Mouse (Mus musculus): ENCODE data around the gene Zfp653. TPM values are rescaled to one million over a fixed set of nuclear protein-coding genes. Genes with fewer than 3 reads are reported as not detected.

The Zfp653 gene
- total RNA-seq, 2 experiments from 2014 or later = 20.0 to 24.8 TPM

DNA sequence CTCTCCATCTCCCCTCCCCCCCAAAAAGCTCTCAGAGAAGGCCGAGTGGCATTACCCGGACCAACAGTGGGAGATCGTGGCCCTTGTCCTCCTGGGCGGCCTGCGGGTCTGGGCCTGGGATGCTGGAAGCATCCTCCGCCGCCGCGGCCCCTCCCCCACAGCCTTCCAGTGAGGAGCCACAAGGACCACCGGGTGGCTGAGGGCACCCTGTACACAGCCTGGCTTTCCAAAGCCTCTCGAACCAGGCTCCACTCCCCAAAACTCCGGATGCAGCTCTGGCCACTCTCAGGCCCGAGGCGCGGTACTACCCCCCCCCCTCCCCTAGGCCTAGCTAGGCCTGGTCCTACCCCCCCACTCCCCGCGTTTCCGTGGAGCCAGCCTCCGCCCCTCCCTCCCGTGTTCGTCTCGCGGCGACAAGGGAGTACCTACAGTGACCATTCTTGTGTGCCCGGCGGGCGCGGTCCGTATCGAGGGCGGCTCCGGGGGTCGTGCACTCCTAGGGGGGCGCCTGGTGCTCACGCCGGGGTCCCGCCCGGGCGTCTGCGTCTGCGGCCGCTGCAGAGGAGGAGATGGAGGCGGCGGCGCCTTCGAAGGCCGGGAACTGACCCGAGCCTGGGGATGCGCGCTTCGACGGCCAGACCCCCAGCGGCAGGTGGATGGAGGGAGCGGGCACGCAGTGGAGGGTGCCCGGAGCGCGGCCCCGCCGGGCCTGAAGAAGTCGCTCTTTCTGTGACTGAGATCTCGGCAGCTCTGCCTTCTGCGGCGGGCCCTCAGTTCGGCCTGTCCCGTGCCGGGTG, 19.8 kb downstream of the Zfp653 start:
- intact Hi-C loops (cut with DNase I) = loop anchor here (2.0 kb wide), 1 partner anchor 47 kb away; no protein-coding TSS in a partner anchor
- peak; percentile 49 to 58 for DNase-seq (ENCODE audit: extremely low spot score in 1 of 2, low spot score in 2 of 2)
- peak overlapping the region; percentile 94 for H3K27ac ChIP-seq
- TF ChIP-seq CTCF (IDR thresholded peaks at IDR 0.05) = no peak
- H3K4me3 ChIP-seq = peak overlapping the region; percentile 97

DNA sequence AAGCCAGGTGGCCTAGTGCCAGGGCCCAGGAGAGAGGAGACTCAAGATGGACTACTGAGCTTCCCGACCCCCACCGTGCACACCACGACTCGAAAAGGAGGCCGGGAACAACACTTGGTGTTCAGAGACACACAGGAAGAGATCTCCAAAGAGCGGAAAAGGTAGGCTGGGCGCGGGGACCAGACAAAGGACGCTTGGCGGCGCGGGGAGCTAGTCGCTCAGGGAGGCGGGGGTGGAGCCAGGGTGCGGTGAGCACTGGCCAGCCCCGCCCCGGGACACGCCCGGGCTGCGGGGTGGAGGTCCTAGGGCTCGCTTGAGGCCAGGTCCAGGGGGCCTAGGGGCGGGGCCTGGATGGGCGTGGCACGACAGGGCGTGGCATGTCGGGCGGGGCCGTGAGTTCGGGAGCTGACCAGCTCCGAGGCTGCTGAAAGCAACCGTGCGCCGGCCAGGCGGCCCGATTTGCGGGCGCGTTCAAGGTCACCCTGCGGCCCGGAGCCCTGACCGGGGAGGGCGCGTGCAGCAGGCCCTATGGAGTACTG, 20.8 kb downstream of the Zfp653 start:
- Histone ChIP-seq H3K27ac (peak overlapping the region; percentile 94), H3K4me3 (peak overlapping the region; percentile 97)
- DNase-seq (ENCODE audit: extremely low spot score in 1 of 2, low spot score in 2 of 2) = peak; percentile 62 to 79
- intact Hi-C loops (cut with DNase I) = loop anchor here (2.0 kb wide), 1 partner anchor 46 kb away; no protein-coding TSS in a partner anchor
- TF ChIP-seq CTCF (IDR thresholded peaks at IDR 0.05) = no peak

DNA sequence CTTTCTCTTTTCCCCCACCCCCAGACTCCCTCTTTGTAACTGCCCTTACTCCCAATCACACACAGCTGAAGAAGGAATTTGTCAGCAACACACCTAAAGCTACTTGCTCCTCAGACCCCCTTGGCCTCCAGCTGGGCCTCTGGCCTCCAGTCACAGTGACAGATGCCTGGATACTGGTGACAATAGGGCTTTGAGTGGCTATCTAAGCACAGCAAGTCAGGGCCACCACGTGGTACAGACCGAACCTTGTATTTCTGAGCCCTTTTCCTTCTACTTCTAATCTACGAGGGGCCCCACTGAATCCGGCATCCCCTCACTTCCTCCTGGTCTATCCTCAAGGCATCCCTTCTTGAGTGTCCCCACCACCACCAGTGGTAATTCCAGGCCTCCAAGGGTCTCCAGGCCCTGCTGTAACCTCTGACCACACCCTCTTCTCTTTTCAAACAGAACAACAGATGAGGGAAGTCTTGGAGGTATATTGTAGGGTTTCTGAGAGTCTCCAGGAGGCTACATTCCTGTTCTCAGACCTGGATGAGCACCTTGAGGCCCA, 21.4 kb downstream of the Zfp653 start:
- Histone ChIP-seq H3K4me3 (peak overlapping the region; percentile 97), H3K27ac (peak overlapping the region; percentile 94)
- DNase-seq (ENCODE audit: extremely low spot score in 1 of 2, low spot score in 2 of 2) = no peak
- intact Hi-C loops (cut with DNase I) = loop anchor here (2.0 kb wide), 1 partner anchor 45 kb away; no protein-coding TSS in a partner anchor
- no peak for TF ChIP-seq CTCF (IDR thresholded peaks at IDR 0.05)

DNA sequence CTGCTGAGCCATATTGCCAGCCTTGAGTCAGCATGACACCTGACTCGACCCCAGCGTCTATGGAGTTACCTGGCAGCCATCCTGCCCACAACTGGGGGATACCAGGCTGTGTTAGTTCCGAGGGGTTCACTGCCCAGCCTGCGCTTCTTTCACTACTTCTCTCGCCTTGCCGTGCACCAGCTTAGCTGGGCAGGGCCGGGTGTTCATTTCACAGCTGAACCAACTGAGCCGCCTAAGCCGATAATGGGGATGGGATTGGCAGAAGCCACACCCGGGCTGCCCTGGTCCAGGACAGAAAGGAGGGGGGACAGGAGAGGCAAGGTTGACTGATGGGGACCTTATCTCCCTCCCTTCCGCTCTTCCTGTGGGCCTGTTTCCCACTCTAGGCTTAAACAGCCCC, 21.9 kb downstream of the Zfp653 start:
- no peak for TF ChIP-seq CTCF (IDR thresholded peaks at IDR 0.05)
- intact Hi-C loops (cut with DNase I) = no loop called here

DNA sequence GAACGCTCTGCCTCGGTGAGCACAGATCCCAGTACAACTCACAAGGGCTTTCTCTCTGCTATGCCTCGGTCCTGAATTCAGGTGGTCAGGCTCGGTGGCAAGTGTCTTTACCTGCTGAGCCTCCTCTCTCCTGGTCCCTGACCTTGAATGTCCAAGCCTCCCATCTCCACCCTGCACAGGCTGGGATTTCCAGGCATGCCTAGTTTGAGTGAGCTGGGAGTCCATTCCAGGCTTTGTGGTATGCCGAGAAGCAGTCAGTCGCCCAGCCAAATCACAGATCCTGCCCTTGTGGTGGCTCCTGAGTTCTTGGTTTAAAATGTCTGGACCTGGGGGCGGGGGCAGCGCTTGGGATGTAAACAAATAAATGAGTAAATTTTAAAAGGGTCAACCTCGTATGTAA, 23.8 kb downstream of the Zfp653 start:
- no peak overlapping the region for H3K4me3 ChIP-seq
- intact Hi-C loops (cut with DNase I) = no loop called here
- no peak for DNase-seq (ENCODE audit: extremely low spot score in 1 of 2, low spot score in 2 of 2)
- H3K27ac ChIP-seq = no peak overlapping the region
- TF ChIP-seq CTCF (IDR thresholded peaks at IDR 0.05) = no peak

More for the DNA sequence above, 21.9 kb downstream of the Zfp653 start:
- H3K4me3 ChIP-seq = peak overlapping the region; percentile 97; the same call in 1 of the 2 replicates
- DNase-seq (ENCODE audit: extremely low spot score in 1 of 2, low spot score in 2 of 2) = no peak
- H3K27ac ChIP-seq = no peak overlapping the region

DNA sequence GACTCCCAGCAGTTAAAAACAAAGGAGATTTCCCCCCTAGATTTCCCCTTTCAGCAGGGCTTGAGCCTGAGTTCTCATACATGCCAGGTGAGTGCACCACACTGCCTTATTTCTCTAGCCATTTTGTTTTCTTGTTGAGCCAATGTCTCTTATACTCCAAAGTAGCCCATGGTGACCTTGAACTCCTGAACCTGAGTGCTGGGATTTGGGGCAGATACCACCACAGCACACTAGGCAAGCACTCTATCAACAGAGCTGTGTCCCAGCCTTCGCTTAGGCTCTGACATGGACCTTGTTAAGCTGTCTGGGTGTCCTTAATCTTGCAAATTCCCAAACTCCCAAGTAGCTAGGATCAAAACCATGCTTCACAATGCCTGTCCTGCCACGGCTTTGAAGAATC, 29.3 kb downstream of the Zfp653 start:
- Histone ChIP-seq H3K4me3 (no peak overlapping the region), H3K27ac (no peak overlapping the region)
- intact Hi-C loops (cut with DNase I) = no loop called here
- no peak for TF ChIP-seq CTCF (IDR thresholded peaks at IDR 0.05)
- no peak for DNase-seq (ENCODE audit: extremely low spot score in 1 of 2, low spot score in 2 of 2)

DNA sequence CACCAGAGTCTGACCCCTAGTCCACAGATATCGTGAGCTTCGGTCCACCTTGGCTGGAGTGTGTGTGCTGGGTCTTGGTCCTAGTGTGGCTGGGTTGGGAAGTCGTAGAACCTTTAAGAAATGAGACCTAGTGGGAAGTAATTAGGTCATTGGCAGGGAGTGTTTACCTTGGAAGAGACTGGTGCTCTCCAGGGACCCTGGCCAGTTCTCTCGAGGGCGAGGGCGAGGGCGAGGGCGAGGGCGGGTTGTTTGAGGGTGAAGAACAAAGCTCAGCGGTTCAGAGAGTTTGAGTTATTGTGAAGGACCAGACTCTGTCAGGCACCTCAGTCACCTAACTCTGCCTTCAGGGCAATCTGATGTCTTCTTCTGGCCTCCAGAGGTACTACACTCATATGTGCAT, 33.4 kb downstream of the Zfp653 start:
- Histone ChIP-seq H3K4me3 (no peak overlapping the region), H3K27ac (no peak overlapping the region)
- DNase-seq (ENCODE audit: extremely low spot score in 1 of 2, low spot score in 2 of 2) = no peak
- TF ChIP-seq CTCF (IDR thresholded peaks at IDR 0.05) = no peak; the same call in 1 of the 2 replicates
- intact Hi-C loops (cut with DNase I) = no loop called here

DNA sequence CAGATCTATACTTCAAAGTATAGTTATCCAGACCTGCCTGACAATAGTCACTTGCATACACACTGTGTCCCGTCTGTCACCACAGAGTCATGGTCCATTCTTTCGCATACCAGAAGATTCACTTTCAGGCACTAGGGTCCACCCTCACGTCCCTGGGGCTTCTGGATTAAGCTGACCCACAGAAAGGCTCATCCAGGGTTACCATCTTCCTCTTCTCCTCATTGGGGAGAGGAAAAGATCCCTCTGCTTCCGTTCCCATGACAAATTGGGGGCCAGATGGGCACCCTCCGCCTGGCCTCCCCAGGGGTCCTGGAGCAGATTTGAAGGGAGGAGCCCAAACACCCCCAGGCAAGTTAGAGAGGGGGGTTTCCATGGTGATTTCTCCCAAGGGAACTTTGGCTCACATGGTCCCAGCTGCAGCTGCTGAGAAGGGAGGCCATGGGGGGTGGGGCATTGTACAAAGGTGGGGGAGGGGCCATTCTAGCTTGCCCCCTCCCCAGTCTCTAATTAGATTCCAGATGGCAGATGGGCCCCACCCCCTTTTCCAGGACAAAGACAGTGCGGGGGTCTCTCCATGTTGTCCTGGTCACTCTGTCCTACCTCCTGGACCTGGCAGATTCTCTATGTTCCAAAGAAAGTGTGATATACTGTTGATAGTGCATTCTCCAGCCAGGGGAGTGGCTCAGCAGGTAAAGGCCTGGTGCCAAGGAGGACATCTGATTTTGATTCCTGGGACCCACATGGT, 35.7 kb downstream of the Zfp653 start:
- TF ChIP-seq CTCF (IDR thresholded peaks at IDR 0.05) = no peak
- Histone ChIP-seq H3K4me3 (no peak overlapping the region), H3K27ac (no peak overlapping the region)
- no peak for DNase-seq (ENCODE audit: extremely low spot score in 1 of 2, low spot score in 2 of 2)
- intact Hi-C loops (cut with DNase I) = no loop called here

DNA sequence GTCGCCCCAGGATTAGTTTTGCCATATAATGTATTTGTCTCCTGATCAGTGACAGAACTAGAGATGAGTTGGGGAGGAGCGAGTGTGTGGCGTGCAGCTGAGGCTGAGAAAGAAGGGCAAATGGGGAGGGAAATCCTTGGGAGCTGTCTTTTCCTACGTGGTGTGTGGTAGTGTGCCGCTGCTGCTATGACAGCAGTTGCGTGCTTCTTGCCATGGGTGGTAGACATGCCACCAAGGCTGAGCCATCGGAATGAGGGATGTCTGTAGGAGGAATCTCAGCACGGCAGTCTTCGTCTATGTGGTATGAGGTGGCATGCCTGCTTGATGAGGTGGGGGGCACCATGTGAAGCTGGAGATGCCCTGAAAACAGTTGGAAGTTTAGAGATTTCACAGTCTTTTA, 40.8 kb downstream of the Zfp653 start:
- Histone ChIP-seq H3K27ac (no peak overlapping the region; the same call in 1 of the 2 replicates), H3K4me3 (no peak overlapping the region)
- no peak for DNase-seq (ENCODE audit: extremely low spot score in 1 of 2, low spot score in 2 of 2)
- intact Hi-C loops (cut with DNase I) = no loop called here
- TF ChIP-seq CTCF (IDR thresholded peaks at IDR 0.05) = no peak

DNA sequence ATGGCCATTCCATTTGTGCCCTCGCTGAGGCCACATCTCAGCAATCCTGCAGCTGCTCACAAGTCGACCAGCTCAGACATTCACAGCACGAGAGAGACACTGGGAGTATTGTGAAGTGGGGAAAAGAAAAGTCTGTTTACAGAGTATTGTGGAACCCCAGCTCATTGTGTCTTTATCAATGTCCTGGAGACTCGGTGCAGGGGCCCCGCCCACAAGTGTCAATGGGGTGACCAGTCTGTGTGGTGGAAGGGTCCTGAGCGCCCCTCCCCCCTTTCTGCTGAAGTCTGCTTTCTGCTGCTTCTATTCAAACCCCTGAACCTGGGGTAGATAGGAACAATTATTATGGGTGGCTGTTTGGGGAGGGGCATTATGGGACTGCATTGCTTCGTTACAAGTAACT, 42.7 kb downstream of the Zfp653 start:
- DNase-seq (ENCODE audit: extremely low spot score in 1 of 2, low spot score in 2 of 2) = no peak
- no peak for TF ChIP-seq CTCF (IDR thresholded peaks at IDR 0.05)
- Histone ChIP-seq H3K4me3 (no peak overlapping the region), H3K27ac (no peak overlapping the region; the same call in 1 of the 2 replicates)
- intact Hi-C loops (cut with DNase I) = no loop called here

DNA sequence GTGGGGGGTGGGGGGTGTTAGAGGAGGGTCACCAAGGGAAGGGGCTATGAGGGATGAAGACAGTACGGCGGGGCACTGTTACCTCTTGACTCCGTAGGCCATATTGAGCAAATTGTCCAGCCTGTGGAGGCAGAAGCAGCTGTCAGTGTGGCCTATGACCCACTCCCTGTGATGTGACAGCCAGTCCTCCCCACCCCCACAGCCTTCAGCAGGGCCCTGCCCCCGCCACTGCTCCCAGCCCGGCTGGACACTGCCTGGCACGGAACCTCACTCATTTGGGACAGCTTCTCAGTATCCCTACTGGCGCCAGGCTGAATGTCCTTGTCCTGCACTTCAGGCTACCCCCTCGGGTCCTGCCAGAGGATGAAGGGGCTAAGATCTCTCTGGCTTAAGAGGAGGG, 46.6 kb downstream of the Zfp653 start:
- DNase-seq (ENCODE audit: extremely low spot score in 1 of 2, low spot score in 2 of 2) = no peak
- peak overlapping the region; percentile 45 for H3K27ac ChIP-seq
- H3K4me3 ChIP-seq = no peak overlapping the region
- intact Hi-C loops (cut with DNase I) = no loop called here
- TF ChIP-seq CTCF (IDR thresholded peaks at IDR 0.05) = no peak
